Mouse (Mus musculus) cerebellum, adult 2 months (tissue): Measurements from ENCODE around the gene Scn4b.

ENCODE experiments used
- CTCF ChIP-seq: fragments of 200-500 bp; IDR thresholded peaks from 2 replicates; pipeline ENCODE4 v1.5.1; 2011; ENCODE audit warnings: low read depth, mild to moderate bottlenecking, control low read depth, low read length, moderate library complexity, borderline replicate concordance; ENCODE audit not compliant: insufficient read depth
- POLR2A ChIP-seq: fragments of 200-500 bp; IDR thresholded peaks from 2 replicates; pipeline ENCODE4 v1.6.1; 2011; ENCODE audit warnings: low read length, control low read depth, borderline replicate concordance; ENCODE audit not compliant: insufficient read depth

DNA sequence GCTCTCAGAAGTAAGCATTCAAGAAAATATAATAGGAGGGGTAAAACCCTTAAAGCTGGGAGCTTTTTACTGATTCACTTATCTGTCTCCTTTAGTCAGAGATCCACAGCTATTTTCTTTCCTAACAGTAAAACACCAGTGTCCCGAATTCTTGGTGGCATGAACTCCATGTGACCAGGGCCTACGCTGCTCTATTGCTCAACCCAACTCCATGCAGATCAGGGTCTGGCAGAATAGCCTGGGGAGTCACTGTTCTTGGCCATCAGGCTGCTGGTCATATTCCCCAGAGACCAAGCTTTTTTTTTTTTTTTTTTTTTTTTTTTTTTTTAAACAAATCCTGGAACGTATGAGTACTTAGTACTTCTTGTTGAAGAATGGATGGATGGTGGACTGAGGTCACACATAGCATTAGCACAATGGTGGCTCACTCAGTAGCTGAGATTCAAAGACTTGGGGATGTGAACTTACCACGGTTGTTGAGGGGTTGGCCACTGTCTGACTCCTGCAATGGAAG lies 51.5 kb downstream of the Scn4b start:
- TF ChIP-seq CTCF (no peak), POLR2A (no peak)
